Mouse (Mus musculus) thymus, postnatal 0 days (tissue): ENCODE measurements around the gene Rassf8. TPM values are rescaled to one million over a fixed set of nuclear protein-coding genes. Genes with fewer than 3 reads are reported as not detected.

Source experiments
- DNase-seq: peaks from one replicate; pipeline ENCODE4 v3.0.0-alpha.2; 2015; ENCODE audit warnings: low spot score
- polyA plus RNA-seq: library from polyadenylated mRNA; unstranded; fragments of >200 nt; fragmentation: Nextera tagmentation; extraction: Ambion mirVana; gene quantifications from 2 replicates; pipeline ENCODE4 v1.2.1, GENCODE M21; 2015

The Rassf8 gene
- polyA plus RNA-seq, 1 experiment from 2014 or later: 2.0 TPM

DNA sequence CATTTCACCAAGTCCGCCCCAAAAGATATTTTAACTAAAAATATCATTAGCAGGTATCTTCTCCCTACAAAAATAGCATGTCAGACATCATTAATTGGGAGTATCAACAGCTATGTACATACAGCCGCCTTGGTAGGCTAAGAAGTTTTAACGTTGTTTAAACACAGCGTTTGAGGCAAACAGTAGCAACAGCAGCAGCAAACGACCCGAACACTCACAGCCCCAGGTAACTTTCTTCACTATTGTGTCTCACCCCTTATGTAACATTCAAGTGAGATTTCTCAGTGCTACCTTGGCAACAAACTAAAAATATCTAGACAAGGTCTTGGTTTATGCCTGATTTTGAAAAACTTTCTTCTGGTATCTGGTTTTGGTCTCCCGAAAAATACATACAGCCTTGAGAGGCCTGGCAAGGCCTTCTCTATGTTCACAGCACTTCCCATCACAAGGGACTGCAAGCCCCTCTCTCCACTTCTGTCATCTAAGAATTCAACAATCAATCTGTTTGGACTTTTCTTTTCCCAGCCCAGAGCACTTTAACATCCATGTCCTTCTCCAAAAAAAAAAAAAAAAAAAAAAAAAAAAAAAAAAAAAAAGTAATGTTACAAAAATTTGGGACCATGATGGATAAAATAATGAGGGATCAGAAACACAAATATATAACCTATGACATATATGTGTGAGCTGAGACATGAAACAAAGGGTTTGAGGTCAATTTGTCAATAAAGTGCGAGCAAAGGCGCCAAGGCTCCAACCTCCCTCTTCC, 115.1 kb downstream of the Rassf8 start:
- DNase-seq: no peak

DNA sequence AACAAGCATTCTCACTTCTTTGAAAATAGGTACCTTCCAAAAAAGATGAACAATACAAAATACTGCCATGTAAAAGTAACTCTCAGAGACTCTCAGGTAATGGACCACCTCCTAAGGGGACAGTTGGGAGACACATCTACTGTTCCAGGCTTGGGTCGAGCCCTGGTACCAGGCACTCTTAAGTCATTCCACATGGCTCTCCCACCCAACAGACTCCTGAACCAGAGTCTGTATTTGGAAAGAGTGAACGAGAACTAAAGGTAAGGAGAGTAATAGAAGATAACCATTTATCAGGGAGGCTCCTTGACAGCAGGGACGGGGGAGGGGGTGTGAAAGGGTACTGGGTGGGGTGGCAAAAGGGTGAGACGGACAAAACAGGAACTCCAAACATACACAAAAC, 115.8 kb downstream of the Rassf8 start:
- DNase-seq: no peak

DNA sequence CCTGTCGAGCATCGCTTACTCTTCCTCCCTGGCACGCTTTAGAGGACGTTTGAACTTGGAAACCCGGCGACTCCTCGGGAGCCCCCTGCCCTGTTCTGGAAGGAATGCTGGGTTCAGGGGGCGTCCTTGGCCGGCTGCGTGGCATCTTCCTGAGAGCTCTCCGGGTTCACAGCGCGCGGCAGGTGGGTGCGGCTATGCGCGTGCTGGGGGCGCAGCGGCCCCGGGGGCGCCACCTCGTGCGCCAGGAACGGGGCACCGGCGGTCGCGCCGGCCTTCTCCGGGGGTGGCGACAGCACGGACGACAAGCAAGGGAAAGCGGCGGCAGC, 116.2 kb downstream of the Rassf8 start:
- no peak for DNase-seq

DNA sequence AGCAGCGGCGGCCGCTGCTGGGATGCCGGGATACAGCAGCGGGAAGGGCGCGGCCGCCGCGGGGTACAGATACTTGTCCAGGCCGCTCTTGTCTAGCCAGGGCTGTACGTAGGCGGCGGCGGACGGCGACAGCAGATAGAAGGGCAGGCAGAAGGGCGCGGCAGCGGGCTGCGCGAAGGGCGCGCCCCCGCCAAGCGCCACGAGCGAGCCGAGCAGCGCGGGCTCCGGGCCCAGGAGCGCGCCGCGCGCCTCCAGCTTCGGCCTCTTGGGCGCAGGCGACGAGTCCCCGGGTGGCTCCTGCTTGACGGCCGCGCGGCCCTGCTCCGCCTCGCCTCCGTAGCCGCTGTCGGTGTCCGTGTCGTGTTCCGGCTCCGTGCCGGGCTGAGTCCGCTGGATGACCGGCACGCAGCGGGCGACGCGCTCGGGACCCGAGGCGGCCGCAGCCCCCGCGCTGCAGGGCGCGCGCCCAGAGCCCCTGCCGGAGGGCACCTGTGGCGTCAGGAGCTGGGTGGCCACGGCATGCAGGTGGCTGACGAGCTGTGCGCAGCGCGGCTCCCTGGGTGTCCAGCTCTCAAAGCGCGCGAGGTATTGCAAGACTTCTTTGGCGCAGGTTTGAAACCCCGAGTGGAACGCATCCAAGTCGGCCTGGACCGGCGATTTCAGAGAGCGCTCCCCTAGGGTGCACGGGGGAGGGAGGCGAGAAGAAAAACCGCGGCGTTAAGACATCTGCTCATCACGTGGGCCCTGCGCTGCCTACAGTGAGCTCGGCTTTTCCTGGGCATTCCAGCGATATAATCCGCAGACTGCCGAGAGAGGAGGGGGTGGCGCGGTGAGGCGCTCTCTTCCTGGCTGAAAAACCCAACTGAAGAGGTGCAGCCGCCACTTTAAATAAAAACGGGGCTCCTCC, 116.8 kb downstream of the Rassf8 start:
- DNase-seq: peak; percentile 18

DNA sequence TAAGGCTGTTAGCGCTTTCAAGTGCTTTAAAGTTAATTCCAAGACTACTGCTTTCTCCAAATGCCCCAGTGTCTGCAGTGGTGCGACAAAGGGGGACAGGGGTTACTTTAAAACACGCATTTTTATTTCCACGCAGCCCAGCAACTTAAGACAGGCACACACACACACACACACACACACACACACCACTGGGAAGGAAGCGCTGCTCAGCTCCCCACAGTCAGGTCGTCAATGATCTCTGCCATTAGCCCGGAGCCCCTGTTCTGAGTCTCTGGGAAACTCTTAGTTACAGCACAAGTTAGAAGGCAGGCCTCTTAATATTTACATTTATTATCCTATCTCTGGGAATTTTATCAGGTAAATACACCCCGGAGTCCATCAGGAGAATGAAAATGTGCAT, 117.6 kb downstream of the Rassf8 start:
- DNase-seq: no peak

DNA sequence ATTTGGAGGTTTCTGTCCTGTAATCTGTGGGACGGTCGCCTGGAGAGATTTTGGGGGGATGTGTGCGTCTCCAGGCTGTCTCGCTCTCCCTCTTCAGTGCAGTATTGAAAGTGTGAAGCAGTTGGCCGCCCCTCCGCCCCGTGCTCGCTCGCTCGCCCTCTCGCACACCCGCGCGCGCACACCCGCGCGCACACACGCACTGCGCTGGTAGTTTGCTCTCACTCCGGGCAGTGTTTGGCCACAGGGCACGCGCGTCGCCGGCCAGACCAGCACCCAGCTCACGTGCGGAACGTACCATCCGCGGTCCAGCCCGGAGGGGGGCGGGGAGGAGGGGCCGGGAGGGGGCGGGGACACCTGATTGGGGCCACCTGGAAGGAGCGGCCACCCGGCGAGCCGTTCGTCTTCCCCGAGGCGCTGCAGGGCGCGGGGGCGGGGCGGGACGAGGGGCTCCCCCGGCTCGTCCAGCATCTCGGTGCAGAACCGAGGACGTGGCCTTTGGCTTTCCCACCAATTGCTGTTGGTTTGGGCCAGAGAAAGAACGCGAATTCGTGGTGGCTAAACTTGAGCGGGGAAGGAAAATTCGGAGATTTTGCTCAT, 118.8 kb downstream of the Rassf8 start, which contains the start of gene Bhlhe41:
Gene Bhlhe41 (minus strand): TSS at position 270 of the 597 bp plus-strand sequence.
- no peak for DNase-seq

DNA sequence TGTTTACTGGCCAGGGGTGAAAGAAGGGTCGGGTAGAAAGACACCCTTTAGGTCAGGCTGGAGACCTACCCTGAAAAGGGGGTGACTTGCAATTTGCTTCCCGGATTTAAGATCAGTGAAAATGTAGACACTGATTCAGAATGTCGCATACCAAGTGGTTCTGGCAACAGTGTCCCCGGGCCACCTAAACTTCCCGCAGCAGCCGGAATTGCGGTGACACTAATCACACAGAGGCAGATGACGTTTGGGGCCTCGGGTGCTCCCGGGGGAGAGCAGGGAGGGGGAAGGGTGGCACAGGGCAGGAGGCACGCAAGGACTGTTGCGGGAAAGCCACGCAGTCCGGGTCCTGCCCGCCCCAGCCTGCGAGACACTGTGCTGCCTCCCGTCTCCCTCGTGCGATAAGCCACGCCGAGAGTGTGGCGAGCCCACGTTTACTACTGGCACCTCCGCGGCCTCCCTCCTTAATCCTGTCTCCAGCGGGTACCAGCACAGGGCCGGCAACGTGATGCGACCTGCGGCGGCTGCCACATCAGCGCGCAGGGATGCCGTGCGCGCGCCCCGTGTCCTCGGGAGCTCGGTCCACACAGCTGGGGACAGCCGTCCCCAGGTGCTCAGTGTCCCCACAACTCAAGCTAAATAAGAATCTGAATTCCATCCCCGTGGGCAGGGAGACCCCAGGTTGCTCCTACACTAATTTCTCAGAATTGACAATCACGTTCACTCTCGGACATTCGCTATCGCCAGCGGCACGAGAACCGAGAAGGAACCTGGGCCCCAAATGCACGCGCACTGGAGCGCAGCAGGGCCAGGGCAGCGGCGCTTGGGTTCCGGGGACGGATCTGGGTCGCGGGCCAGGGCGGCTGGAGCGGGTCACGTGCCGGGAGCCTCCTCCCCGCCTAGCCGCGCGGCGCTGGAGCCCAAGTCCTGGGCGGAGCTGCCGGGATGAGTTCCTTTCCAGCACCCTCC, 119.6 kb downstream of the Rassf8 start:
- DNase-seq: no peak

DNA sequence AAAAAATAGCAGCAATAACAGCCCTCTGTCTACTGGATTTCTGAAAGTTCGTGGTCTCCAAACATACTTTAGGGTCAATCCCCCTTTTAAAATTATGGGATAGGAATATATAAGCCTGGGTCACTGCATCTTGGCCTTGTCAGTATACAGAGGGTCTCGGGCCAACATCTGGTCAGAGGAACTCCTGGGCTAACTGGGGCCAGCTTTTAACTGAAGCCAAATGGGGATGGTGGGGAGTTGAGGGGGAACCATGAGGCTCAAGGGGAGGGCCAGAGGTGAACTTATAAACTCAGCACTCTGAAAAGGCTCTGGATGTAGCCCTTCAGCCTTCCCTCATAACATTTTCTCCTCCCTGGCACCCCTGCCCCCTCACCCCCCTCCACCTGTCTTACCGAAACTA, 120.6 kb downstream of the Rassf8 start:
- DNase-seq: no peak

Other genes with a start within 250 kb of the Rassf8 start
- 0.33 and 0.78 TPM in 2 replicates for gene Lmntd1, start 132.4 kb upstream of the Rassf8 start, polyA plus RNA-seq
- gene Tuba3b, start 131.0 kb upstream of the Rassf8 start, polyA plus RNA-seq: 0.09 and 0.21 TPM in 2 replicates
- gene Bhlhe41, start 118.8 kb downstream of the Rassf8 start, polyA plus RNA-seq: 8.5 and 9.4 TPM in 2 replicates
- 1.2 and 1.3 TPM in 2 replicates for gene Sspn, start 184.9 kb downstream of the Rassf8 start, polyA plus RNA-seq